8 mouse cellular contexts compared by ENCODE assay signal in the genomic region with DNA sequence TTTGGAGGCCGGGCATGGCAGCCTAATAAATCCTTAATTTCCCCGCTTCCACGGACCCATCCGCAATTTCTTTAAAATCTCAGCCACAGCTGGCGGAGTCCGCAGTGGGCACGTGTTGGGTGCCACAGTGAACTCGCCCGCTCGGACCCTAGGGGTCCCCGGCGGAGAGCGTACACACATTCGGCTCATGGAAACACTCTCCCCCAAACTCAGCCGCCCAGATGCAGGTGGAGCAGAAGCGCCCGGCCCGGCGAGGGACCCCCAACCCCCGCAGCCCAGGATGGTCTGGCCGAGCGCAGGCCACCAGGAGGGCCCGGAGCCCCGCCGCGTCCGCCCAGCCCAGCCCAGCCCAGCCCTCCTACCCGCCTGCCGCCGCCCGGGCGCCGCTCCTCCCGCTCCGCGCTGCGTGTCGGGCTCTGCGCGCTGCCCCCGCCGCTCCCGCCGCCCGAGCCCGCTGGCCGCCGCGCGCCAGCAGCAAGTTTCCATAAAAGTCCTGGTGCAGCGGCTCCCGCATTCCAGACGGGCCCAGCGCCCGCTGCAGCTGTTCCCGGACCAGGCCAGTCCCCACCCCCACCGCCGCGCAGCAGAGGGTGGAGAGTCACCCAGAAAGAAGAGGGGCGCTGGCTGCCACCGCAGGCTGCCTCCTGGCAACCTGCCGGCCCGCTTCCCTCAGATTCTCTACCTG. TPM values are rescaled to one million over a fixed set of nuclear protein-coding genes. Genes with fewer than 3 reads are reported as not detected.
A peak's percentile ranks its signal among the peaks of the same experiment; 100 is the strongest.
DNase-seq lines count a peak whose midpoint lies in the region; ATAC-seq and TF ChIP-seq lines count a peak whose summit lies in the region.

No protein-coding gene starts in this region.

- DNase-seq in ES-CJ7 (ENCODE audit: low read depth, low spot score): peak; percentile 32
- DNase-seq in adrenal gland, postnatal 4 days (ENCODE audit: low spot score in 2 of 2): peak; percentile 16 to 18
- DNase-seq in forebrain, postnatal 0 days: peak; percentile 38
- DNase-seq in heart, postnatal 4 days: peak; percentile 93
- peak; percentile 43 to 44 for DNase-seq in left cerebral cortex, postnatal 14 days (ENCODE audit: low spot score in 2 of 2)
- peak; percentile 57 to 61 for DNase-seq in right cerebral cortex, postnatal 10 days (ENCODE audit: low spot score in 2 of 2)

- peaks cover 8% of the 10 kb centered on the region for H3K27me3 ChIP-seq in forebrain, postnatal 0 days (ENCODE audit: insufficient read depth, low read length)

- intact Hi-C loops in left cerebral cortex, postnatal 14 days (cut with DNase I): loop anchor here (10.0 kb wide), 1 partner anchor 49 kb away; no protein-coding TSS in a partner anchor

- H3K9me3 ChIP-seq in forebrain, postnatal 0 days (ENCODE audit: low read length): no peaks in the 10 kb centered on the region

- 0 out of 2 replicates have a peak overlapping the region, but pooled peaks have one; percentile 29 for H3K27ac ChIP-seq in forebrain, postnatal 0 days (ENCODE audit: low read depth, low read length)

- WGBS in forebrain, postnatal 0 days: 1% methylated on average over 55 of the region's 63 CpGs

- H3K4me1 ChIP-seq in forebrain, postnatal 0 days (ENCODE audit: insufficient read depth): peaks cover 6% of the 10 kb centered on the region; the same call in 1 of the 2 replicates

- H3K36me3 ChIP-seq in forebrain, postnatal 0 days (ENCODE audit: insufficient read depth): no peaks in the 10 kb centered on the region

- ATAC-seq in forebrain, postnatal 0 days: peak; percentile 84
- ATAC-seq in megakaryocyte, adult 5-6 weeks (ENCODE audit: poor library complexity, severe bottlenecking): 0 out of 2 replicates have a peak, but pooled peaks have one; percentile 13
- ATAC-seq in monocyte, adult 5-6 weeks (replicated peaks; ENCODE audit: insufficient number of reproducible peaks, low FRiP score, low TSS enrichment, poor library complexity, severe bottlenecking): no peak

- TF ChIP-seq CTCF in forebrain, postnatal 0 days (IDR thresholded peaks at IDR 0.05; ENCODE audit: low read depth): no peak

- H3K9ac ChIP-seq in forebrain, postnatal 0 days: peak overlapping the region; percentile 51

- H3K4me3 ChIP-seq in forebrain, postnatal 0 days (ENCODE audit: low read depth, low read length): peak overlapping the region; percentile 52

- H3K4me2 ChIP-seq in forebrain, postnatal 0 days (ENCODE audit: low read depth): peak overlapping the region; percentile 100

RNA-seq across cellular contexts. Expression of a gene that starts 0.7 kb away (rescaled TPM):
- 10 to 100 TPM in 1 of 2 experiments, 1 to 10 TPM in 1; 8.2 to 14.1 TPM for total RNA-seq in adrenal gland, postnatal 4 days (2021)
- 0.38 and 0.77 TPM in 2 replicates for total RNA-seq in forebrain, postnatal 0 days (2014; rRNA removed)
- 3.1 and 4.2 TPM in 2 replicates for polyA plus RNA-seq in forebrain, postnatal 0 days (2015; fragmentation: Nextera tagmentation; extraction: Ambion mirVana)
- total RNA-seq in heart, postnatal 4 days (2021): 100 to 1,000 TPM; 281 to 301 TPM
- total RNA-seq in left cerebral cortex, postnatal 14 days (2021): 1 to 10 TPM; 1.6 to 1.8 TPM
- not detected in 2 replicates for total RNA-seq in megakaryocyte, adult 5-6 weeks (2015)
- total RNA-seq in megakaryocyte, adult 5-6 weeks (2017): not detected in 2 replicates
- total RNA-seq in monocyte, adult 5-6 weeks (2017): not detected in 3 replicates

RNA-seq across cellular contexts. Expression of a gene that starts 55.3 kb away (rescaled TPM):
- total RNA-seq in adrenal gland, postnatal 4 days (2021): 100 to 1,000 TPM; 158 to 202 TPM
- 230 and 257 TPM in 2 replicates for total RNA-seq in forebrain, postnatal 0 days (2014; rRNA removed)
- 127 and 135 TPM in 2 replicates for polyA plus RNA-seq in forebrain, postnatal 0 days (2015; fragmentation: Nextera tagmentation; extraction: Ambion mirVana)
- total RNA-seq in heart, postnatal 4 days (2021): 100 to 1,000 TPM in 1 of 2 experiments, 10 to 100 TPM in 1; 99.9 to 108 TPM
- 100 to 1,000 TPM; 106 to 112 TPM for total RNA-seq in left cerebral cortex, postnatal 14 days (2021)
- total RNA-seq in megakaryocyte, adult 5-6 weeks (2015): 74.7 and 84.8 TPM in 2 replicates
- total RNA-seq in megakaryocyte, adult 5-6 weeks (2017): 135 and 140 TPM in 2 replicates
- total RNA-seq in monocyte, adult 5-6 weeks (2017): 165 to 273 TPM (median 214 TPM) in 3 replicates

RNA-seq across cellular contexts. Expression of a gene that starts 55.4 kb away (rescaled TPM):
- 10 to 100 TPM; 40.6 to 41.5 TPM for total RNA-seq in adrenal gland, postnatal 4 days (2021)
- 36.1 and 39.7 TPM in 2 replicates for total RNA-seq in forebrain, postnatal 0 days (2014; rRNA removed)
- 28.9 and 41.5 TPM in 2 replicates for polyA plus RNA-seq in forebrain, postnatal 0 days (2015; fragmentation: Nextera tagmentation; extraction: Ambion mirVana)
- total RNA-seq in heart, postnatal 4 days (2021): 10 to 100 TPM; 58.3 to 62.3 TPM
- total RNA-seq in left cerebral cortex, postnatal 14 days (2021): 10 to 100 TPM; 59.0 to 60.4 TPM
- total RNA-seq in megakaryocyte, adult 5-6 weeks (2015): 7.8 and 11.2 TPM in 2 replicates
- total RNA-seq in megakaryocyte, adult 5-6 weeks (2017): 10.8 and 12.3 TPM in 2 replicates
- total RNA-seq in monocyte, adult 5-6 weeks (2017): 90.9 to 144 TPM (median 114 TPM) in 3 replicates

Comparison
In these comparisons a context has a peak if more than half of its experiments do, and no peak if none do; other contexts are left out.
1. DNase-seq: peak in every context shown above with its lines; median percentile 93 in heart, postnatal 4 days; 59 in right cerebral cortex, postnatal 10 days; 44 in left cerebral cortex, postnatal 14 days; 38 in forebrain, postnatal 0 days; 32 in ES-CJ7; 17 in adrenal gland, postnatal 4 days.
2. RNA of a gene that starts 0.7 kb away (total RNA-seq): 281 to 301 TPM in heart, postnatal 4 days; 8.2 to 14.1 TPM in adrenal gland, postnatal 4 days, 1.6 to 1.8 TPM in left cerebral cortex, postnatal 14 days, 0.38 to 0.77 TPM in forebrain, postnatal 0 days, not detected in megakaryocyte, adult 5-6 weeks and not detected in monocyte, adult 5-6 weeks; every median in the first group is over 10 times any median in the second.